Mouse (Mus musculus): ENCODE results near the gene Trpm7. TPM values are rescaled to one million over a fixed set of nuclear protein-coding genes. Genes with fewer than 3 reads are reported as not detected.

Trpm7 gene
- polyA plus RNA-seq (2014; fragmentation: Illumina TruSeq; extraction: RNeasy Lipid Tissue Mini Kit (QIAGEN cat#74804); ENCODE audit: low read depth, low replicate concordance) = 200 TPM

GRCm38 (mm10) chr2:126875871-126876796 is at the start of gene Trpm7:
TSS of gene Trpm7 (minus strand) at chr2:126876230.

DNA sequence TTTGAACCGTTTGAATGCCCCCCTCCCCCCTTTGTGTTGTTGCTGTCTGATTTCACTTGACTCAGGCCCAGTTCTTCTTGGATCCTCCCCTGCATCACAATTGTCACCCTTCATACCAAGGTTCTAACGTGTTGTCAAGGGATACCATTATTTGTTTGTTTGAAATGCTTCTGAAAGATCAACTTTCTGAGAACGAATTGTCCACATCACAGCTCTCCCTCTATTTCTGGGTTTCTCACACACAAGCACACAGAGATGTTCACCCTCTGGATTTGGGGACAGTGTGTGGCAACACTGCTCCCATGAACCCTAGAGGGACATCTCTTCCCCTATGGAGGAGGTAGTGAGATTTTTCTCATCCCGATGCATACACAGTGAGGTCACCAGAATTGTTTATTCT is 92.7 kb downstream of the Trpm7 start, which contains the start of gene Usp50:
Usp50 (minus strand) TSS at position 101 of the 400 bp plus-strand sequence.

Other genes with a start within 250 kb of the Trpm7 start
- 35.4 TPM for gene Gabpb1, start 199.9 kb downstream of the Trpm7 start, polyA plus RNA-seq (2014; fragmentation: Illumina TruSeq; extraction: RNeasy Lipid Tissue Mini Kit (QIAGEN cat#74804); ENCODE audit: low read depth, low replicate concordance)
- gene Usp8, start 168.9 kb downstream of the Trpm7 start, polyA plus RNA-seq (2014; fragmentation: Illumina TruSeq; extraction: RNeasy Lipid Tissue Mini Kit (QIAGEN cat#74804); ENCODE audit: low read depth, low replicate concordance) = 85.3 TPM
- not detected for gene Usp50, start 92.8 kb downstream of the Trpm7 start, polyA plus RNA-seq (2014; fragmentation: Illumina TruSeq; extraction: RNeasy Lipid Tissue Mini Kit (QIAGEN cat#74804); ENCODE audit: low read depth, low replicate concordance)
- 413 TPM for gene Sppl2a, start 57.0 kb upstream of the Trpm7 start, polyA plus RNA-seq (2014; fragmentation: Illumina TruSeq; extraction: RNeasy Lipid Tissue Mini Kit (QIAGEN cat#74804); ENCODE audit: low read depth, low replicate concordance)
- gene Ap4e1, start 132.5 kb upstream of the Trpm7 start, polyA plus RNA-seq (2014; fragmentation: Illumina TruSeq; extraction: RNeasy Lipid Tissue Mini Kit (QIAGEN cat#74804); ENCODE audit: low read depth, low replicate concordance) = 26.5 TPM
- gene Blvra, start 194.4 kb upstream of the Trpm7 start, polyA plus RNA-seq (2014; fragmentation: Illumina TruSeq; extraction: RNeasy Lipid Tissue Mini Kit (QIAGEN cat#74804); ENCODE audit: low read depth, low replicate concordance) = 19.1 TPM

All from sigmoid colon, adult 10 weeks (tissue).